Mouse (Mus musculus) heart, embryonic 16.5 days (tissue): ENCODE results near the gene P4ha2. TPM values are rescaled to one million over a fixed set of nuclear protein-coding genes. Genes with fewer than 3 reads are reported as not detected.
A peak's percentile ranks its signal among the peaks of the same experiment; 100 is the strongest.

Source experiments
- ATAC-seq: fragments of 200-750 bp; cut with Nextera tagmentation; replicated peaks from 2 replicates; pipeline ENCODE4 v1.8.0; 2017; ENCODE audit warnings: moderate number of reproducible peaks; ENCODE audit not compliant: insufficient read depth, low FRiP score; ENCODE audit errors: extremely low read depth
- H3K27ac ChIP-seq: fragments of 300-500 bp; sonication (generic); 2 replicates; pipeline ENCODE4 v1.5.1; 2014; ENCODE audit warnings: mild to moderate bottlenecking, low read length, control low read depth, moderate library complexity
- H3K27me3 ChIP-seq: fragments of 300-500 bp; sonication (generic); 2 replicates; pipeline ENCODE4 v1.6.1; 2014; ENCODE audit warnings: low read length, mixed read lengths; ENCODE audit not compliant: control insufficient read depth, insufficient read depth
- H3K36me3 ChIP-seq: fragments of 300-500 bp; sonication (generic); 2 replicates; pipeline ENCODE4 v1.6.1; 2014; ENCODE audit not compliant: control insufficient read depth, insufficient read depth
- H3K4me1 ChIP-seq: fragments of 300-500 bp; sonication (generic); 2 replicates; pipeline ENCODE4 v1.6.1; 2014; ENCODE audit warnings: low read length, mixed read lengths; ENCODE audit not compliant: control insufficient read depth, insufficient read depth
- H3K4me2 ChIP-seq: fragments of 300-500 bp; sonication (generic); 2 replicates; pipeline ENCODE4 v1.6.1; 2014; ENCODE audit warnings: low read depth, mild to moderate bottlenecking, control low read depth, low read length
- H3K4me3 ChIP-seq: fragments of 300-500 bp; sonication (generic); 2 replicates; pipeline ENCODE4 v1.5.1; 2014; ENCODE audit warnings: mild to moderate bottlenecking, control low read depth, low read length
- H3K9ac ChIP-seq: fragments of 300-500 bp; sonication (generic); 2 replicates; pipeline ENCODE4 v1.6.1; 2014; ENCODE audit warnings: low read length, control low read depth
- H3K9me3 ChIP-seq: fragments of 300-500 bp; sonication (generic); replicated peaks from 2 replicates; pipeline ENCODE4 v1.6.1; 2016; ENCODE audit warnings: low read length; ENCODE audit not compliant: control insufficient read depth
- WGBS: fragments of 180-500 bp; shearing (Covaris S2); extraction: QIAGEN DNeasy Blood & Tissue Kit; methylation state at CpG from one replicate; pipeline ENCODE4 v1.1.7; 2014; 5-methylcytosine and 5-hydroxymethylcytosine counted together
- polyA plus RNA-seq: library from polyadenylated mRNA; unstranded; fragments of >200 nt; fragmentation: Nextera tagmentation; extraction: Ambion mirVana; gene quantifications from 2 replicates; pipeline ENCODE4 v1.2.1, GENCODE M21; 2015

Gene P4ha2
- polyA plus RNA-seq, 1 experiment from 2014 or later: 53.3 TPM

GRCm38 (mm10) chr11:54108131-54108530 lies 8.2 kb downstream of the P4ha2 start:
- WGBS: 73% methylated on average over 3 of the region's 3 CpGs
- H3K9ac ChIP-seq: 0 out of 2 replicates have a peak overlapping the region, but pooled peaks have one; percentile 7
- no peaks in the 10 kb centered on the region for H3K9me3 ChIP-seq
- H3K4me3 ChIP-seq: no peak overlapping the region
- peak overlapping the region; percentile 87 for H3K27ac ChIP-seq
- H3K4me1 ChIP-seq: peaks cover 58% of the 10 kb centered on the region
- H3K27me3 ChIP-seq: no peaks in the 10 kb centered on the region
- H3K36me3 ChIP-seq: peaks cover 8% of the 10 kb centered on the region; the same call in 1 of the 2 replicates
- H3K4me2 ChIP-seq: no peak overlapping the region
- ATAC-seq: no peak

- Histone ChIP-seq H3K4me2 (no peak overlapping the region), H3K27me3 (no peaks in the 10 kb centered on the region), H3K9ac (0 out of 2 replicates have a peak overlapping the region, but pooled peaks have one; percentile 38), H3K27ac (peak overlapping the region; percentile 87), H3K9me3 (no peaks in the 10 kb centered on the region), H3K4me3 (no peak overlapping the region), H3K4me1 (peaks cover 61% of the 10 kb centered on the region), H3K36me3 (peaks cover 8% of the 10 kb centered on the region; the same call in 1 of the 2 replicates)
- peak; percentile 37 for ATAC-seq
- WGBS: 27% methylated on average over 5 of the region's 5 CpGs
Observed at GRCm38 (mm10) chr11:54108894-54109293, 9.0 kb downstream of the P4ha2 start.

GRCm38 (mm10) chr11:54111291-54111690 lies 11.4 kb downstream of the P4ha2 start:
- Histone ChIP-seq H3K9ac (no peak overlapping the region; the same call in 1 of the 2 replicates), H3K4me3 (no peak overlapping the region), H3K4me1 (peaks cover 77% of the 10 kb centered on the region), H3K36me3 (peaks cover 3% of the 10 kb centered on the region; the same call in 1 of the 2 replicates), H3K4me2 (no peak overlapping the region), H3K9me3 (no peaks in the 10 kb centered on the region), H3K27me3 (no peaks in the 10 kb centered on the region), H3K27ac (no peak overlapping the region)
- 85% methylated on average over 7 of the region's 7 CpGs for WGBS
- ATAC-seq: no peak

GRCm38 (mm10) chr11:54111976-54112741 lies 12.3 kb downstream of the P4ha2 start:
- no peaks in the 10 kb centered on the region for H3K9me3 ChIP-seq
- 0 out of 2 replicates have a peak overlapping the region, but pooled peaks have one; percentile 27 for H3K9ac ChIP-seq
- peak overlapping the region; percentile 93 for H3K27ac ChIP-seq
- H3K4me2 ChIP-seq: peak overlapping the region; percentile 54
- 65% methylated on average over 21 of the region's 21 CpGs for WGBS
- no peak overlapping the region for H3K4me3 ChIP-seq
- ATAC-seq: no peak
- H3K36me3 ChIP-seq: peaks cover 6% of the 10 kb centered on the region; the same call in 1 of the 2 replicates
- peaks cover 76% of the 10 kb centered on the region for H3K4me1 ChIP-seq
- H3K27me3 ChIP-seq: no peaks in the 10 kb centered on the region

- Histone ChIP-seq H3K4me1 (peaks cover 75% of the 10 kb centered on the region), H3K27me3 (no peaks in the 10 kb centered on the region), H3K4me3 (peak overlapping the region; percentile 4), H3K4me2 (peak overlapping the region; percentile 54), H3K27ac (peak overlapping the region; percentile 93), H3K9me3 (no peaks in the 10 kb centered on the region), H3K36me3 (peaks cover 12% of the 10 kb centered on the region; the same call in 1 of the 2 replicates), H3K9ac (peak overlapping the region; percentile 67)
- WGBS: 0% methylated on average over 10 of the region's 10 CpGs
- peak; percentile 97 for ATAC-seq
Observed at GRCm38 (mm10) chr11:54112920-54113319, 13.0 kb downstream of the P4ha2 start.

- H3K27me3 ChIP-seq: no peaks in the 10 kb centered on the region
- 7% methylated on average over 4 of the region's 4 CpGs for WGBS
- H3K4me3 ChIP-seq: peak overlapping the region; percentile 4
- H3K27ac ChIP-seq: peak overlapping the region; percentile 93
- peaks cover 71% of the 10 kb centered on the region for H3K4me1 ChIP-seq
- peaks cover 16% of the 10 kb centered on the region; the same call in 1 of the 2 replicates for H3K36me3 ChIP-seq
- peak; percentile 7; the same call in 1 of the 2 replicates for ATAC-seq
- peak overlapping the region; percentile 67 for H3K9ac ChIP-seq
- peak overlapping the region; percentile 54 for H3K4me2 ChIP-seq
- no peaks in the 10 kb centered on the region for H3K9me3 ChIP-seq
Observed at GRCm38 (mm10) chr11:54113352-54113751, 13.5 kb downstream of the P4ha2 start.

- H3K4me3 ChIP-seq: no peak overlapping the region
- 95% methylated on average over 3 of the region's 3 CpGs for WGBS
- H3K4me1 ChIP-seq: peaks cover 57% of the 10 kb centered on the region
- no peak overlapping the region for H3K4me2 ChIP-seq
- no peak for ATAC-seq
- no peaks in the 10 kb centered on the region for H3K9me3 ChIP-seq
- no peak overlapping the region for H3K9ac ChIP-seq
- H3K27me3 ChIP-seq: no peaks in the 10 kb centered on the region
- no peak overlapping the region for H3K27ac ChIP-seq
- H3K36me3 ChIP-seq: peaks cover 23% of the 10 kb centered on the region
Observed at GRCm38 (mm10) chr11:54114746-54115145, 14.9 kb downstream of the P4ha2 start.

GRCm38 (mm10) chr11:54115301-54115700 lies 15.4 kb downstream of the P4ha2 start:
- 0 out of 2 replicates have a peak overlapping the region, but pooled peaks have one; percentile 26 for H3K9ac ChIP-seq
- H3K4me2 ChIP-seq: no peak overlapping the region
- no peak overlapping the region for H3K27ac ChIP-seq
- H3K4me3 ChIP-seq: no peak overlapping the region
- 71% methylated on average over 8 of the region's 8 CpGs for WGBS
- no peaks in the 10 kb centered on the region for H3K27me3 ChIP-seq
- peaks cover 23% of the 10 kb centered on the region for H3K36me3 ChIP-seq
- H3K9me3 ChIP-seq: no peaks in the 10 kb centered on the region
- ATAC-seq: no peak
- H3K4me1 ChIP-seq: peaks cover 52% of the 10 kb centered on the region

GRCm38 (mm10) chr11:54115911-54116310 lies 16.0 kb downstream of the P4ha2 start:
- no peak for ATAC-seq

More at GRCm38 (mm10) chr11:54115911-54116310, 16.0 kb downstream of the P4ha2 start:
- WGBS: 22% methylated on average over 3 of the region's 3 CpGs
- Histone ChIP-seq H3K4me2 (no peak overlapping the region), H3K9ac (no peak overlapping the region), H3K27ac (peak overlapping the region; percentile 58), H3K9me3 (no peaks in the 10 kb centered on the region), H3K4me1 (peaks cover 49% of the 10 kb centered on the region), H3K36me3 (peaks cover 23% of the 10 kb centered on the region), H3K27me3 (no peaks in the 10 kb centered on the region), H3K4me3 (no peak overlapping the region)
